Mouse (Mus musculus) gastrocnemius, adult 8-10 months (tissue): ENCODE measurements around the gene Rft1. TPM values are rescaled to one million over a fixed set of nuclear protein-coding genes. Genes with fewer than 3 reads are reported as not detected.

ENCODE experiments used
- DNase-seq, 2 experiments: peaks; one replicate each; pipeline ENCODE4 v3.0.0; 2022; ENCODE audit warnings: low spot score in 2 of 2
- total RNA-seq, 4 experiments: library from RNA; stranded (reverse); gene quantifications; 2 replicates each; pipeline ENCODE4 v1.2.4; 2022

Gene Rft1
- 1 to 10 TPM; 4.5 to 5.6 (median 4.9) TPM for total RNA-seq

GRCm38 (mm10) chr14:30653943-30654659, at the start of gene Rft1:
TSS of gene Rft1 (plus strand) at chr14:30654360.
- peak; percentile 94 to 96 for DNase-seq

GRCm38 (mm10) chr14:30606817-30607216, 47.3 kb upstream of the Rft1 start:
- no peak for DNase-seq

- no peak for DNase-seq
These were observed 46.5 kb upstream of the Rft1 start for GRCm38 (mm10) chr14:30607696-30608095.

GRCm38 (mm10) chr14:30608176-30608575, 46.0 kb upstream of the Rft1 start:
- DNase-seq: no peak

- DNase-seq: no peak
These were observed 44.7 kb upstream of the Rft1 start for GRCm38 (mm10) chr14:30609499-30609898.

- DNase-seq: no peak
These were observed 43.9 kb upstream of the Rft1 start for GRCm38 (mm10) chr14:30610304-30610703.

- DNase-seq: no peak
These were observed 43.2 kb upstream of the Rft1 start for GRCm38 (mm10) chr14:30610940-30611339.

GRCm38 (mm10) chr14:30612523-30612922, 41.6 kb upstream of the Rft1 start:
- DNase-seq: peak; percentile 66 to 69

GRCm38 (mm10) chr14:30612962-30613715, 41.0 kb upstream of the Rft1 start:
- DNase-seq: no peak

- DNase-seq: no peak
These were observed 37.4 kb upstream of the Rft1 start for GRCm38 (mm10) chr14:30616751-30617150.

- no peak for DNase-seq
These were observed 35.3 kb upstream of the Rft1 start for GRCm38 (mm10) chr14:30618746-30619275.

- no peak for DNase-seq
These were observed 34.1 kb upstream of the Rft1 start for GRCm38 (mm10) chr14:30619982-30620578.

- DNase-seq: no peak
These were observed 32.0 kb upstream of the Rft1 start for GRCm38 (mm10) chr14:30622130-30622529.

- DNase-seq: no peak
These were observed 31.6 kb upstream of the Rft1 start for GRCm38 (mm10) chr14:30622556-30622955.

GRCm38 (mm10) chr14:30624277-30624721, 29.9 kb upstream of the Rft1 start:
- DNase-seq: no peak

- DNase-seq: peak; percentile 41 to 58
These were observed 28.9 kb upstream of the Rft1 start for GRCm38 (mm10) chr14:30625131-30625807.

- DNase-seq: peak; percentile 74
These were observed 28.1 kb upstream of the Rft1 start, which contains the start of gene Prkcd for GRCm38 (mm10) chr14:30625856-30626726. TSS of gene Prkcd (minus strand) at chr14:30626210.

GRCm38 (mm10) chr14:30626756-30627742, 27.1 kb upstream of the Rft1 start:
- no peak for DNase-seq

- DNase-seq: no peak
These were observed 25.9 kb upstream of the Rft1 start for GRCm38 (mm10) chr14:30628235-30628634.
